Mouse (Mus musculus) gastrocnemius, postnatal 14 days (tissue): ENCODE data around the gene Slc38a11. TPM values are rescaled to one million over a fixed set of nuclear protein-coding genes. Genes with fewer than 3 reads are reported as not detected.
A peak's percentile ranks its signal among the peaks of the same experiment; 100 is the strongest.

Source experiments
- DNase-seq: peaks from one replicate; pipeline ENCODE4 v3.0.0; 2021; ENCODE audit warnings: mixed read lengths
- intact Hi-C: fragments of 180-260 bp; cut with DNase I; formaldehyde crosslinking; loops from one replicate; pipeline ENCODE4 v1.15.1; 2025; ENCODE audit warnings: low total_unique reads
- long read RNA-seq, 2 experiments: library from polyadenylated mRNA; stranded (forward); transcript quantifications; one replicate each; pipeline ENCODE4 v2.0.0; 2021
- total RNA-seq, 2 experiments: library from RNA; stranded (reverse); gene quantifications; 2 replicates each; pipeline ENCODE4 v1.2.3; 2021

Slc38a11 gene
- total RNA-seq, result 1 to 10 TPM in 1 of 2 experiments, under 1 TPM in 1; 0.97 to 1.2 TPM
- long read RNA-seq, experiment 1, result 0 reads
- long read RNA-seq, experiment 2, result 0 reads

- DNase-seq, result no peak
- intact Hi-C loops, result no loop called here
Measured at GRCm38 (mm10) chr2:65363828-65364497, at the start of gene Slc38a11. Gene Slc38a11, minus strand, starts transcription at chr2:65364034.

GRCm38 (mm10) chr2:65407110-65407509 is 43.3 kb upstream of the Slc38a11 start:
- DNase-seq, result no peak
- intact Hi-C loops, result no loop called here

GRCm38 (mm10) chr2:65405407-65405806 is 41.6 kb upstream of the Slc38a11 start:
- intact Hi-C loops, result no loop called here
- DNase-seq, result no peak

GRCm38 (mm10) chr2:65402001-65402400 is 38.2 kb upstream of the Slc38a11 start:
- intact Hi-C loops, result no loop called here

GRCm38 (mm10) chr2:65399938-65400337 is 36.1 kb upstream of the Slc38a11 start:
- DNase-seq, result no peak
- intact Hi-C loops, result no loop called here

More at GRCm38 (mm10) chr2:65402001-65402400, 38.2 kb upstream of the Slc38a11 start:
- DNase-seq, result no peak

GRCm38 (mm10) chr2:65396128-65396527 is 32.3 kb upstream of the Slc38a11 start:
- DNase-seq, result no peak
- intact Hi-C loops, result no loop called here

- no peak for DNase-seq
- intact Hi-C loops, result no loop called here
Measured at GRCm38 (mm10) chr2:65393061-65393460, 29.2 kb upstream of the Slc38a11 start.

- DNase-seq, result no peak
- intact Hi-C loops, result no loop called here
Measured at GRCm38 (mm10) chr2:65391322-65391721, 27.5 kb upstream of the Slc38a11 start.

- intact Hi-C loops, result no loop called here
- no peak for DNase-seq
Measured at GRCm38 (mm10) chr2:65384815-65385214, 21.0 kb upstream of the Slc38a11 start.

GRCm38 (mm10) chr2:65382485-65382884 is 18.7 kb upstream of the Slc38a11 start:
- DNase-seq, result no peak
- intact Hi-C loops, result no loop called here

- peak; percentile 21 for DNase-seq
- intact Hi-C loops, result no loop called here
Measured at GRCm38 (mm10) chr2:65378425-65378824, 14.6 kb upstream of the Slc38a11 start.

GRCm38 (mm10) chr2:65374410-65374809 is 10.6 kb upstream of the Slc38a11 start:
- intact Hi-C loops, result no loop called here
- DNase-seq, result no peak

- intact Hi-C loops, result no loop called here
- DNase-seq, result no peak
Measured at GRCm38 (mm10) chr2:65373076-65373475, 9.2 kb upstream of the Slc38a11 start.

- no peak for DNase-seq
- intact Hi-C loops, result no loop called here
Measured at GRCm38 (mm10) chr2:65360736-65361475, 2.9 kb downstream of the Slc38a11 start.

- intact Hi-C loops, result loop anchor here (10.0 kb wide), 1 partner anchor 383 kb away; no protein-coding TSS in a partner anchor
- no peak for DNase-seq
Measured at GRCm38 (mm10) chr2:65347367-65347766, 16.5 kb downstream of the Slc38a11 start.

GRCm38 (mm10) chr2:65346915-65347314 is 16.9 kb downstream of the Slc38a11 start:
- no peak for DNase-seq
- intact Hi-C loops, result loop anchor here (10.0 kb wide), 1 partner anchor 382 kb away; no protein-coding TSS in a partner anchor

- no peak for DNase-seq
- intact Hi-C loops, result loop anchor here (10.0 kb wide), 1 partner anchor 381 kb away; no protein-coding TSS in a partner anchor
Measured at GRCm38 (mm10) chr2:65346037-65346436, 17.8 kb downstream of the Slc38a11 start.

GRCm38 (mm10) chr2:65342057-65342456 is 21.8 kb downstream of the Slc38a11 start:
- intact Hi-C loops, result loop anchor here (10.0 kb wide), 1 partner anchor 377 kb away; no protein-coding TSS in a partner anchor
- peak; percentile 20 for DNase-seq

GRCm38 (mm10) chr2:65340839-65341238 is 23.0 kb downstream of the Slc38a11 start:
- DNase-seq, result peak; percentile 27
- intact Hi-C loops, result loop anchor here (10.0 kb wide), 1 partner anchor 376 kb away; no protein-coding TSS in a partner anchor

- intact Hi-C loops, result loop anchor here (10.0 kb wide), 1 partner anchor 313 kb away; the partner anchor contains the start of gene Grb14
Measured at GRCm38 (mm10) chr2:65337378-65338140, 26.3 kb downstream of the Slc38a11 start.

More at GRCm38 (mm10) chr2:65337378-65338140, 26.3 kb downstream of the Slc38a11 start:
- DNase-seq, result peak; percentile 28
